Mouse (Mus musculus) heart, adult 18-20 months (tissue): ENCODE results near the gene Nek6. TPM values are rescaled to one million over a fixed set of nuclear protein-coding genes. Genes with fewer than 3 reads are reported as not detected.

ENCODE experiments used
- DNase-seq, 2 experiments: peaks; one replicate each; pipeline ENCODE4 v3.0.0; 2021 to 2022; ENCODE audit warnings: mixed read lengths in 1 of 2
- total RNA-seq, 2 experiments: library from RNA; stranded (reverse); gene quantifications; 2 replicates each; pipeline ENCODE4 v1.2.3; 2021

Gene Nek6
- total RNA-seq, 2 experiments from 2014 or later = 2.6 to 4.7 TPM

- peak in 1 of 2 experiments; percentile 63 for DNase-seq
Observed at GRCm38 (mm10) chr2:38536331-38536731, 24.9 kb downstream of the Nek6 start.

GRCm38 (mm10) chr2:38539677-38540076, 28.2 kb downstream of the Nek6 start:
- DNase-seq = no peak

DNA sequence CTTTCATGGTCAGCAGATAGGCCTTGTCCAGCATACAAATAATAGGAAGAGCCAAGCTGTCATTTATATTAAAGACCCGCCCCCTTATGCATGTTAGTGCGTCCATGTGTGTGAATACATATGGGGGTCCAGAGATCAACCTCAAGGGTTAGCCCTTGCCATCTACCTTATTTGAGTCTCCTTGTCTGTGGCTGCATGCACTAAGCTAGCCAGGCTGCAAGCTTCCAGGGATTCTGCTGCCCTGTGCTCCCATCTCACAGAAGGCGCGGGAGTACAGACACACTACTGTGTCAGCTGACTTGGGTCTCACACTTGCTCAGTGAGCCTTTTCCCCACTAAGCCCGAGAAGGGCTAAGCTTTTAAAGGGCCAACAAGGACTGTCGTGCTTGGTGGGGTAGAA, 29.2 kb downstream of the Nek6 start:
- no peak for DNase-seq

DNA sequence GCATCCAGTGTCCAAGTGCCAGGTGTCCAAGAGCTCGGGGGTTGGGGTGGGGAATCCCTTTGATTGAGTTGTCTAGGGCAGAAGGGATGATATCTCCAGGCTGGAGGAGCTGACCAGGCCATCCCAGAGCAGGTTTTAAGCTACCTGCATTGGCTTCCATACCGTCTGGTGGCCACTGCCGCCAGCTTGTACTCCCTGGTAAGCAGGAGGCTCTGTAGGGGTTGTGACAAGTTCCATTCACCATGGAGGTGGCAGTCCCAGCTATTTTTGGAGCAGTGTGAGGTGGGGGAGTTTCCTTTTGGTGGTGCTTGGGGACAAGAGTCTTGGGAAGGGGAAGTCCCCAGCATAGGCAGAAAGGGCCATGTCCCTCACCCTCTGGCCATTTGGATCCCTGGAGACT, 29.7 kb downstream of the Nek6 start:
- no peak for DNase-seq

GRCm38 (mm10) chr2:38541570-38541969, 30.1 kb downstream of the Nek6 start:
- no peak for DNase-seq

GRCm38 (mm10) chr2:38542366-38542765, 30.9 kb downstream of the Nek6 start:
- no peak for DNase-seq

GRCm38 (mm10) chr2:38543158-38543557, 31.7 kb downstream of the Nek6 start:
- DNase-seq = no peak

DNA sequence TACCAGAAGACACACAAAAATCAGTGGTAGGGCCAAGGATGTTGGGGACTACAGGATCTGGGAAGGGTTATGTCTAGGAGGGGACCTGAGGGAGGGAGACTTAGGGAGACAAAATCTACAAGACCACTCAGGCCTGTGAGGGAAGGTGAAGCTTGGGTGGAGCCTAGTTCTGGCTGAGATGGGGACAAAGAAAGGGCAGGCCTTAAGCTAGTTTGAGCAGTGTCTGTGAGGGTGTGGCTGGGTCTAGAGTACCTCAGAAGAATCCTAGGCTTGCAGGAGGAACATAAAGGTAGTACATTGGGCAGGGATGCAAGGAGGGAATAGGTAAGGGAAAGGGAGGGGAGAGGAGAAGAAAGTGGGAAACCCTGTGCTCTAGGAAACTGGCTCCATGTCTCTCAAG, 32.9 kb downstream of the Nek6 start:
- DNase-seq = no peak

DNA sequence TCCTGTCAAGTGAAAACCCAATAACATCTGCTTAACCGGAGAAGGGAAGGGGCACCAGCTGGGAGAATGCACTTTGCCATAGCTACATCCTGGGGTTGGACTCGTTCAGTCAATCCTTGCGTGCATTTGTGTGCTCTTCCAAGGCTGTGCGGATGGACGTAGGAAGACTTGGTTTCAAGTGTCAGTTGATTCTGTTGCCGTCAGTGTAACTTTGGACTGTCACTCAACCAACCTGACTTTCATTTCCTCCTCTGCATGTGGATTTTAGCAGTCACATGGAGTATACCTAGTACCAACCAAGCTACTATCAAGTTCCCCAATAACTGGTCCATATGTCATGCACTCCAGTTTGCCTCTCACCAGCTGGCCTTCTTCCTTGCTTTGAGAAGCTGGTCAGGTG, 33.5 kb downstream of the Nek6 start:
- no peak for DNase-seq

- DNase-seq = no peak
Observed at GRCm38 (mm10) chr2:38545706-38546105, 34.3 kb downstream of the Nek6 start.

GRCm38 (mm10) chr2:38546222-38546621, 34.8 kb downstream of the Nek6 start:
- DNase-seq = peak; percentile 68 to 86

DNA sequence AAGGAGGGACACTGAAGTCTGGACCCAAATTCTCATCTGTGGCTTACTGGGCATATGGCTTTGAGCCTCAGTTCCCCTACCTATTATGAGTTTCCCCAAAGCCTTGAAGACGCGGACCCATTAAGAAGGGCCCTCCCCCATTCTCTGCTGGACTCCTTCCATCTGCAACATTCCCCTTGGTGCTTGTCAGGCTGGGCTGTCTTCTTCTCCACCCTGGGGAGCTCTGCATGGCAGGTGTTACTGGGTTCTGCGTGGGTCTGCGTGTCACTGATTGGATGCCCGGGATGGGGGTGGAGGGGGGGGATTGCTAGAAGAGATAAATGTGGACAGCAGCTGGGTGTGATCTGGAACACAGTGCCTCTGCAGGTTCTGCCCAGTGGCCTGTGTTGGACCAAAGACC, 35.3 kb downstream of the Nek6 start:
- DNase-seq = no peak

- DNase-seq = no peak
Observed at GRCm38 (mm10) chr2:38547793-38548517, 36.5 kb downstream of the Nek6 start.

GRCm38 (mm10) chr2:38552004-38552443, 40.6 kb downstream of the Nek6 start:
- no peak for DNase-seq

DNA sequence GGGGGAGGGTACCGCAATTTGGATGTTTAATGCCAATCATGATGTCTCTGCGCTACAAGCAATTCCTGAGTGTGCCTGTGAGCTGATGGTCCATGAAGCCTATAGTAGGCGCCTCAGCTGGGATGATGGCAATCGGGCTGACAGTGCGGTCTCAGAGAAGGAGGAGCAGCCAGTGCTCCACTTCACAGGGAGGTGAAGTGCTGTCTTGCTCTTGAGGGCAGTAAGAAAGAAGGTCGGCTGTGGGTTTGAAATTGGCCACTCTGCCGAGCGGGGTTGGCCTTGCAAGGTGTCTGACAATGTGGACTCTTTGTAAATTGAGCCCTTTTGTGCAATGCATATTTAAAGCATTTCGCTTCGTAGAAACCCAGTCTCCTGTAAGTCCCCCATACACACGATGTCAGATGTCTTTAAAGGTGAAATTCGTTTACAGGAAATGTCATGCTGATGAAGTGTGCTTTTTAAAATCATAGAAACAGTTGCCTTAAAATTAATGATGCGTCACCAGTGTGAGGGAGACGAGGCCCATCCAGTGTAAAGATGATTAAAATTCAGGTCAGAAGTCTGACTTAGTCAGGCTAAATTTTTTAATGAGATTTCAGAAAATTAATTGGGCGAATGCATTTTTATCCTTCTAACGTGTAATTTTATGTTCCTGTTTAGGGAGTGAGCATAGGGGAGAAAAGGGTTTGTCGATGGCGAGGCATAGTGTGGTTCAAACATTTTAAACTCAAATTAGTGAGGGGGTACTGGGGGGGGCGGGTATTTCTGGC, 43.0 kb downstream of the Nek6 start:
- no peak for DNase-seq

DNA sequence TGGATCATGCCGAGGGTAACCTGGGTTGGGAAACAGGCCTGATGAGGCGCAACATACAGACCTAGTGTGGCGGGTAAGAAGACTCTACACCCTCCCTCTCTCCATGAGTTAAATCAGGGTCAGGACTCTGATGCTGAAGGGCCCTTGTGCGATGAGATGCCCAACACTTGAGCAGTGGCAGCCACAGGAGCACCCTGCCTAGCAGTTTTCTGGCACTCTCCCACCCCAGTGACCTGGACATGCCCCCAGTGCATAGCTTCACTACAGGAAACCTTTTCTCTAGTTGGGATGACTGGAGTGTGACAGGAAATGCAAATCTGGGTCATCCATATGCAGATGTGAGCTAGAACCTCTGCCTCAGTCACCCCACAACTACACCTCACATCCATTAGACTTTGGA, 44.2 kb downstream of the Nek6 start:
- no peak for DNase-seq

GRCm38 (mm10) chr2:38556721-38557120, 45.3 kb downstream of the Nek6 start:
- no peak for DNase-seq

- no peak for DNase-seq
Observed at GRCm38 (mm10) chr2:38560296-38561227, 49.1 kb downstream of the Nek6 start.

GRCm38 (mm10) chr2:38562596-38562995, 51.2 kb downstream of the Nek6 start:
- no peak for DNase-seq

- DNase-seq = no peak
Observed at GRCm38 (mm10) chr2:38571971-38572601, 60.6 kb downstream of the Nek6 start.

GRCm38 (mm10) chr2:38574697-38575096, 63.3 kb downstream of the Nek6 start:
- no peak for DNase-seq
